Mouse (Mus musculus) neural tube, embryonic 11.5 days (tissue): ENCODE data around the gene Gm11492. TPM values are rescaled to one million over a fixed set of nuclear protein-coding genes. Genes with fewer than 3 reads are reported as not detected.

Source experiments
- ATAC-seq: fragments of 200-750 bp; cut with Nextera tagmentation; 2 replicates; pipeline ENCODE4 v1.8.0; 2017; ENCODE audit warnings: moderate number of reproducible peaks, mild to moderate bottlenecking, moderate TSS enrichment, moderate library complexity; ENCODE audit not compliant: insufficient read depth, low FRiP score, low TSS enrichment
- DNase-seq: peaks from one replicate; pipeline ENCODE4 v3.0.0-alpha.2; 2015; ENCODE audit warnings: low spot score
- H3K27ac ChIP-seq: fragments of 300-500 bp; sonication (generic); 2 replicates; pipeline ENCODE4 v1.5.1; 2014; ENCODE audit warnings: low read depth, mild to moderate bottlenecking, low read length
- H3K27me3 ChIP-seq: fragments of 300-500 bp; sonication (generic); 2 replicates; pipeline ENCODE4 v1.6.1; 2014; ENCODE audit warnings: mild to moderate bottlenecking, low read length, mixed read lengths; ENCODE audit not compliant: control insufficient read depth, insufficient read depth
- H3K36me3 ChIP-seq: fragments of 300-500 bp; sonication (generic); 2 replicates; pipeline ENCODE4 v1.6.1; 2014; ENCODE audit warnings: mild to moderate bottlenecking, low read length, moderate library complexity, mixed read lengths; ENCODE audit not compliant: control insufficient read depth, insufficient read depth
- H3K4me1 ChIP-seq: fragments of 300-500 bp; sonication (generic); 2 replicates; pipeline ENCODE4 v1.6.1; 2014; ENCODE audit warnings: low read length, mixed read lengths; ENCODE audit not compliant: control insufficient read depth, insufficient read depth
- H3K4me2 ChIP-seq: fragments of 300-500 bp; sonication (generic); 2 replicates; pipeline ENCODE4 v1.6.1; 2014; ENCODE audit warnings: low read depth, mild to moderate bottlenecking, moderate library complexity
- H3K4me3 ChIP-seq: fragments of 300-500 bp; sonication (generic); 2 replicates; pipeline ENCODE4 v1.5.1; 2014; ENCODE audit warnings: low read depth, low read length
- H3K9ac ChIP-seq: fragments of 300-500 bp; sonication (generic); 2 replicates; pipeline ENCODE4 v1.6.1; 2014; ENCODE audit warnings: mild to moderate bottlenecking, low read length
- H3K9me3 ChIP-seq: fragments of 300-500 bp; sonication (generic); 2 replicates; pipeline ENCODE4 v1.6.1; 2016; ENCODE audit warnings: low read length; ENCODE audit not compliant: control insufficient read depth
- WGBS: fragments of 180-500 bp; shearing (Covaris S2); extraction: QIAGEN DNeasy Blood & Tissue Kit; methylation state at CpG from one replicate; pipeline ENCODE4 v1.1.7; 2014; 5-methylcytosine and 5-hydroxymethylcytosine counted together
- polyA plus RNA-seq: library from polyadenylated mRNA; unstranded; fragments of >200 nt; fragmentation: Nextera tagmentation; extraction: Ambion mirVana; gene quantifications from 2 replicates; pipeline ENCODE4 v1.2.1, GENCODE M21; 2014

The Gm11492 gene
- not detected in 2 replicates for polyA plus RNA-seq

DNA sequence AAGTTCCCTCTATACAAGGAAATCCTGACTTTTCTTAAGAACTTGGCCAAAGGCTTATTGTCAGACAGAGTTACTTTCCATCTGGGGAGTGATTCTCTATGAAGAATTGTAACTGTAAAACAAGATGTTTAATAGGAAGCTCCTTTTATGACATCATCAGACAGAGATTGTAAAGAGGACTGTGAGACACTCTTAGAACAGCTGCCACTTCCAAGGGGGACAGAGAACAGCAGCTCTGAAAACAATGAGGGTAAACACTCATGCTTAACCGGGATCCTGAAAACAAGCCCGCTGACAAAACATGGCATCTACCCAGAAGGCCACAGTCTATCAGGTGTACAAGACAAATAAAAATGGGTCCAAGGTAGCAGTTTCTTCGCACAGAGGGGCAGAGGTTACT lies at the start of gene Gm11492:
TSS of gene Gm11492 (plus strand) at position 153 of the 400 bp plus-strand sequence.
- 83% methylated on average over 3 of the region's 3 CpGs for WGBS
- ATAC-seq, result no peak

DNA sequence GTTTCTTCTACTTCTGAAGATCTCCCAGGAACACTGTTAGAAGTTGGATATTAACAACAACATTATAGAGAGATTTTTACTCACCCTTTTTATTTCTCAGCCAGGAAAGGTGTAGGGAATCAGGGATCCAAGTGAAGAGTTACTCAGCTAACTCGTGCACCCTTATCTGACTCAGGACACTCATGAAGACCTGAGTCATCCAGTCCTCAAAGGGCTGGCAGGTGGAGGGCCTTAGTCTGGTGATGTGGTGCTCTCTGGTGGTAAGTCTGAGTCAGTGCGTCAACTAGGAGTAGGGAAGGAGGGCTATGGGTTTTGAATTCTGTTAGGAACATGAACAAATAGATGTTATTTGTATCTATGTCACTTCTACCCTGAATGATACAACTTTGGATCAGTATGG lies 47.2 kb upstream of the Gm11492 start:
- 11% methylated on average over 2 of the region's 2 CpGs for WGBS

More for the DNA sequence above, at the start of gene Gm11492:
- Histone ChIP-seq H3K9ac (no peak within 1 kb of the TSS), H3K27ac (no peak within 1 kb of the TSS), H3K4me3 (no peak within 1 kb of the TSS), H3K9me3 (no peaks in the 10 kb centered on the region), H3K4me1 (no peaks in the 10 kb centered on the region), H3K36me3 (no peaks in the 10 kb centered on the region), H3K4me2 (no peak within 1 kb of the TSS), H3K27me3 (no peaks in the 10 kb centered on the region)
- no peak for DNase-seq

DNA sequence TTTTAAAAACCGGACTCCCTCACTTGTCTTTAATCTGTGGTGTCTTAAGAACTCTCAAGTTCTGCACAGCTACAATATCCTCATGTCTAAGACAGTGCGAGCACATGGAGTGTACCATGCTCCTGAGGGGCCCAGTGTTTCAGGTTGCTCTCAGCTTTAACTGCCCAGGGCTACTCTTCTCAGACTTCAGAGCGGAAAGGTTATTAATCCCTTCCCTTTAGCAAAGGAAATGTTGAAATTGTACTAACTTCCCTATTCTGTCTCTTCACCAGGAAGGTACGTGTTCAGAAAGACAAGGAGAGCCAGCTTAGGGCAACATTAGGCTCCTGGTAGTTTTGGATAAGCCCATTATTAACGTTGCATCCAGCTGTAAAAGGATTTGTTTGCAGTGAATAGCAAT lies 43.0 kb upstream of the Gm11492 start:
- WGBS, result 78% methylated on average over 5 of the region's 5 CpGs
- H3K9ac ChIP-seq, result no peak overlapping the region
- no peaks in the 10 kb centered on the region for H3K9me3 ChIP-seq
- H3K4me3 ChIP-seq, result no peak overlapping the region
- no peak overlapping the region for H3K27ac ChIP-seq
- no peak for ATAC-seq
- H3K4me2 ChIP-seq, result no peak overlapping the region
- H3K27me3 ChIP-seq, result no peaks in the 10 kb centered on the region
- no peaks in the 10 kb centered on the region for H3K36me3 ChIP-seq
- no peak for DNase-seq
- H3K4me1 ChIP-seq, result no peaks in the 10 kb centered on the region; the same call in 1 of the 2 replicates

More for the DNA sequence above, 47.2 kb upstream of the Gm11492 start:
- Histone ChIP-seq H3K9ac (no peak overlapping the region), H3K4me3 (no peak overlapping the region), H3K36me3 (no peaks in the 10 kb centered on the region), H3K9me3 (no peaks in the 10 kb centered on the region), H3K4me2 (no peak overlapping the region), H3K27ac (no peak overlapping the region), H3K4me1 (no peaks in the 10 kb centered on the region), H3K27me3 (no peaks in the 10 kb centered on the region)
- ATAC-seq (no peak), DNase-seq (peak; percentile 40)

DNA sequence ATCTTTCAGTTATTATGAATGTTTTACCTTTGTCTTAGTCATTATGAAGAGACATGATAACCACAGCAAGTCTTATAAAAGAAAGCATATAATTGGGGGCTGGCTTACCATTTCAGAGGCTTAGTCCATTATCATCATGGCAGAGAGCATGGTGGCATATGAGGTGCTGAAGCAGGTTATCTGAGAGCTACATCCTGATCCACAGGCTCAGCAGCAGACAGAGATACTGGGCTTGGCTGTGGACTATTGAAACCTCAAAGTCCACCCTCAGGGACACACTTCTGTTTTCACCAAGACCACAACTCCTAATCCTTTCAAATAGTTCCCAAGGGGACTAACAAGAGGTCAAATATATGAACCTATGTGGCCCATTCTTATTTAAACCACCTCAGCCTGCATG lies 42.5 kb upstream of the Gm11492 start:
- H3K27ac ChIP-seq, result no peak overlapping the region
- no peaks in the 10 kb centered on the region for H3K9me3 ChIP-seq
- ATAC-seq, result no peak
- no peaks in the 10 kb centered on the region for H3K36me3 ChIP-seq
- no peak for DNase-seq
- H3K4me2 ChIP-seq, result no peak overlapping the region
- no peak overlapping the region for H3K4me3 ChIP-seq
- no peaks in the 10 kb centered on the region for H3K27me3 ChIP-seq
- no peak overlapping the region for H3K9ac ChIP-seq
- no peaks in the 10 kb centered on the region; the same call in 1 of the 2 replicates for H3K4me1 ChIP-seq

DNA sequence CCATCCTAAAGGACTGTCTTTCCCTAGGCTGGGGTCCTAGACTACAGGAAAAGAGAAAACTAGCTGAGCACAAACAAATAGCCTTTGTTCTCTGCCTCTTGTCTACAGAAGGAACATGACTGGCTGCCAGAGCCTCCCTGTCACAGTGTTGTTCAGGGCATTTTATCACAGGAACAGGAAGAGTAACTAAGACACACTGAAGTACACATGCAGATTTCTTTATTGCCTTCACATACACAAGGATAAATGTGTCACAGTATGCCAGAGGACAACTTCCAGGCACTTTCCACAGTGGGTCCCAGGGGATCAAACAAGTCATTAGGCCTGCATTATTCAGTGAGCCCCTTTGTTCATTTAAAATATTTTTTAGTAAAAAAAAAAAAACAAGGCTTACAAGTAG lies 41.7 kb upstream of the Gm11492 start:
- DNase-seq, result no peak
- Histone ChIP-seq H3K4me2 (no peak overlapping the region), H3K4me3 (no peak overlapping the region), H3K27ac (no peak overlapping the region), H3K36me3 (no peaks in the 10 kb centered on the region), H3K9ac (no peak overlapping the region), H3K27me3 (no peaks in the 10 kb centered on the region), H3K4me1 (no peaks in the 10 kb centered on the region; the same call in 1 of the 2 replicates), H3K9me3 (no peaks in the 10 kb centered on the region)
- ATAC-seq, result no peak

DNA sequence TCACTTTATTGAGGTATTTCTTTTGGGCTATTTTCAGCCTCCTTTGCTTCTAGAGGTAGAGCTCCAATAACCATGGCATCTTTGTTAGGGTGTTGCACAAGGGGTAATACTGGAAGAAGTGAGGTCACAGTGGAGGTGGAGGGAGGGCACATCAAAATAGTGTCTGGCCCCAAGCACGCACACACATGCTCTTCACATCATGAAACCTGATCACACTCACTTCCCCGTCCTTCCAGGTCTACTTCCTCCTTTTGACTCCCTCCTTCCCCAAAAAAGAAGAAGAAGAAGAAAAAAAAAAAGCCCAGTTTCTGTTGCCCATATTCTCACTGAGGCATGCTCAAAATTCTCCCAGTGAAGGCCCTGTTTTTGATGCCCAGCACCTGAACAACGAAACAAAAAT lies 39.1 kb upstream of the Gm11492 start:
- WGBS, result 75% methylated on average over 3 of the region's 3 CpGs
- no peak for ATAC-seq

DNA sequence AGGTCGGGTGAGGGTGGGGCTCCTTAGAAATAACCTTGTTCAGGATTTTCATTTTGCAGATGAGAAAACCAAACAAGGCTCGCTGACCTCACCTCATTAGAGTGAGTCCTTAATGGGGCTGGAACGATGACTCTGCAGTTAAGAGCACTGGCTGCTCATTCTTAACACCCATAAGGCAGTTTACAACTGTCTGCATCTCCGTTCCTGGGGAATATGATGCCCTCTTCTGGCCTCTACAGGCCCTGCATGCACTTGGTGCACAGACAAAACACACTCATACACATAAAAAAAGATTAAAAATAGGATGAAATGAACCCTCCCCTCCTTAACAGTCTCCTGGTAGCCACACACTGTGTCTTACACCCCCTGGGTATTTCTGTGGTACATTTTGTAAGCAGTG lies 38.5 kb upstream of the Gm11492 start:
- 49% methylated on average over 4 of the region's 4 CpGs for WGBS
- no peak overlapping the region for H3K4me3 ChIP-seq

More for the DNA sequence above, 39.1 kb upstream of the Gm11492 start:
- no peak overlapping the region for H3K27ac ChIP-seq
- H3K36me3 ChIP-seq, result no peaks in the 10 kb centered on the region
- no peaks in the 10 kb centered on the region for H3K9me3 ChIP-seq
- H3K4me2 ChIP-seq, result no peak overlapping the region
- no peak for DNase-seq
- H3K27me3 ChIP-seq, result no peaks in the 10 kb centered on the region
- H3K4me1 ChIP-seq, result no peaks in the 10 kb centered on the region; the same call in 1 of the 2 replicates
- H3K9ac ChIP-seq, result no peak overlapping the region
- no peak overlapping the region for H3K4me3 ChIP-seq

DNA sequence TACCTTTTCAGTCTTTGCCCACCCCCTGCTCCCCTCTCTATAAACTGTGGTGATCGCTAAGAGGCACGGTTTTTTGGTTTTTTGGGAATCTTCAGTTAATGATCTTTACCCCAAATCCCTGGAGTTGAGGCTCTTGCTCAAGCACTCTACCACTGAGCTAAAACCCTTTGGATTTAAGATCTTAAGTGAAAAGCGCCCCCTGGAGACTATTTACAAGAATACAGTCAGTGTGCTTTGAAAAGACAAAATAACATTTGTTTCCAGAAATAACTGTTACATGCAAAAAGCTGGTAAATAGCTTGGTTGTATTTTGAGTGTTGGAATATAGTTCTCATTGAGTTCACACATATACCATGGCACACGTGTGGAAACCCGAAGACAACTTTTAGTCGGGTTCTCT lies 34.8 kb upstream of the Gm11492 start:
- DNase-seq (peak; percentile 28), ATAC-seq (no peak)
- Histone ChIP-seq H3K9me3 (no peaks in the 10 kb centered on the region), H3K27me3 (no peaks in the 10 kb centered on the region), H3K36me3 (no peaks in the 10 kb centered on the region), H3K4me1 (no peaks in the 10 kb centered on the region), H3K4me2 (no peak overlapping the region), H3K27ac (no peak overlapping the region), H3K4me3 (no peak overlapping the region), H3K9ac (no peak overlapping the region)
- 53% methylated on average over 6 of the region's 6 CpGs for WGBS

More for the DNA sequence above, 38.5 kb upstream of the Gm11492 start:
- H3K9me3 ChIP-seq, result no peaks in the 10 kb centered on the region
- no peak overlapping the region for H3K9ac ChIP-seq
- H3K27me3 ChIP-seq, result no peaks in the 10 kb centered on the region
- H3K4me2 ChIP-seq, result no peak overlapping the region
- DNase-seq (peak; percentile 23), ATAC-seq (no peak)
- H3K4me1 ChIP-seq, result no peaks in the 10 kb centered on the region; the same call in 1 of the 2 replicates
- H3K36me3 ChIP-seq, result no peaks in the 10 kb centered on the region
- no peak overlapping the region for H3K27ac ChIP-seq

DNA sequence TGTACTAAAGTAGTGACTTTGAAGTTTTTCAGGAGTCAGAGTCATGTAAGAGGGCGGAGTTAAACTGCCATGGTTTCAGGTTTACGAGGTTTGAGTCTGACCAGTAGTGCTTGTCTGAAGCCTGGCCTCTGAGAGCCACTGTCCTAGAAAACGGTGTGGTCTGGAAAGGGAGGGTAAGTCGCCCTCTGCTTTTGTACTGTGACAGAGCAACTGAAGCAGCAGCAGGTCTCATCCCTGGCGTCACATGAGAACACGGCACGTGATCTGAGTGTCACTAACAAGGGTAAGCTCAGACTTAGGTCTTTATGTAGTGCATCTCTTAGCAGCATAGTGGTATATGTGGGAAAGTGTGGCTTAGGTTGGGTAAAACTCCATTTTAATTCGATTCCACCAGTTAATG lies 24.2 kb upstream of the Gm11492 start:
- no peak overlapping the region for H3K4me2 ChIP-seq
- DNase-seq (no peak), ATAC-seq (no peak)
- no peaks in the 10 kb centered on the region for H3K4me1 ChIP-seq
- no peak overlapping the region for H3K4me3 ChIP-seq
- no peak overlapping the region for H3K9ac ChIP-seq
- 44% methylated on average over 8 of the region's 8 CpGs for WGBS
- no peaks in the 10 kb centered on the region for H3K36me3 ChIP-seq
- H3K27me3 ChIP-seq, result no peaks in the 10 kb centered on the region
- H3K9me3 ChIP-seq, result no peaks in the 10 kb centered on the region
- H3K27ac ChIP-seq, result no peak overlapping the region
